Mouse (Mus musculus) limb, embryonic 15.5 days (tissue): ENCODE results near the gene Ccdc74a. TPM values are rescaled to one million over a fixed set of nuclear protein-coding genes. Genes with fewer than 3 reads are reported as not detected.

Source experiments
- ATAC-seq: fragments of 200-750 bp; cut with Nextera tagmentation; 2 replicates; pipeline ENCODE4 v1.8.0; 2017; ENCODE audit warnings: low read depth, moderate TSS enrichment; ENCODE audit not compliant: insufficient number of reproducible peaks, low FRiP score, low TSS enrichment
- H3K27ac ChIP-seq: fragments of 300-500 bp; sonication (generic); 2 replicates; pipeline ENCODE4 v1.5.1; 2015; ENCODE audit warnings: moderate library complexity, mild to moderate bottlenecking, inconsistent platforms
- H3K27me3 ChIP-seq: fragments of 300-500 bp; sonication (generic); 2 replicates; pipeline ENCODE4 v1.6.1; 2015; ENCODE audit warnings: inconsistent platforms
- H3K36me3 ChIP-seq: fragments of 300-500 bp; sonication (generic); 2 replicates; pipeline ENCODE4 v1.6.1; 2015; ENCODE audit warnings: inconsistent platforms
- H3K4me1 ChIP-seq: fragments of 300-500 bp; sonication (generic); 2 replicates; pipeline ENCODE4 v1.6.1; 2015; ENCODE audit warnings: inconsistent platforms
- H3K4me2 ChIP-seq: fragments of 300-500 bp; sonication (generic); 2 replicates; pipeline ENCODE4 v1.6.1; 2015; ENCODE audit warnings: mild to moderate bottlenecking, inconsistent platforms
- H3K4me3 ChIP-seq: fragments of 300-500 bp; sonication (generic); 2 replicates; pipeline ENCODE4 v1.5.1; 2015; ENCODE audit warnings: mild to moderate bottlenecking, inconsistent platforms
- H3K9ac ChIP-seq: fragments of 300-500 bp; sonication (generic); 2 replicates; pipeline ENCODE4 v1.6.1; 2015; ENCODE audit warnings: inconsistent platforms
- H3K9me3 ChIP-seq: fragments of 300-500 bp; sonication (generic); 2 replicates; pipeline ENCODE4 v1.6.1; 2016; ENCODE audit warnings: inconsistent platforms
- WGBS: fragments of 180-500 bp; shearing (Covaris S2); methylation state at CpG from one replicate; pipeline ENCODE4 v1.1.7; 2015; 5-methylcytosine and 5-hydroxymethylcytosine counted together
- polyA plus RNA-seq: library from polyadenylated mRNA; unstranded; fragments of >200 nt; fragmentation: Nextera tagmentation; extraction: Ambion mirVana; gene quantifications from 2 replicates; pipeline ENCODE4 v1.2.1, GENCODE M21; 2015

Ccdc74a gene
- polyA plus RNA-seq, 1 experiment from 2014 or later, result 7.6 TPM

DNA sequence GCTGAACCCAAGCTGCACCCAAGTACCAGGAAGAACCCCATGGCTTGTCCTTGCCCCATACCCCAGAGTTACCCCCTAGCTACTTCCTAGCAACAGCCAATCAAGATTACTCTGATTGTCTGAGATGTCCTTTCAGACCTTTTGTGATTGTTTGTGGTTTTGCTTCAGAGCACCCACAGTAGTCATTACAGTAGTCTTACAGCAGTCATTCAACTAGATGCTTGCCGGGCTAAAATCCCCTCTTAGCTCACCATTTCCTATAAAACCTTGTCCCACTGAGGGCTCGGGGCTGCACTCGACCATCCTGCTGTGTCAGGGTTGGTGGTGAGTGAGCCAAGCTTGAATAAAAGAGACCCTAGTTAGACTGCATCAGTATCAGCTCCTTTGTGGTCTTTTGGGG, 48.6 kb downstream of the Ccdc74a start:
- Histone ChIP-seq H3K27ac (no peak overlapping the region), H3K36me3 (peaks cover 62% of the 10 kb centered on the region), H3K9me3 (no peaks in the 10 kb centered on the region), H3K9ac (no peak overlapping the region), H3K27me3 (no peaks in the 10 kb centered on the region), H3K4me3 (no peak overlapping the region), H3K4me2 (no peak overlapping the region), H3K4me1 (no peaks in the 10 kb centered on the region)
- no peak for ATAC-seq
- 84% methylated on average over 3 of the region's 3 CpGs for WGBS

Other genes starting within 250 kb of the Ccdc74a start
- 18.1 and 20.5 TPM in 2 replicates for gene Snap29, start 240.5 kb upstream of the Ccdc74a start, polyA plus RNA-seq
- gene Pi4ka, start 240.2 kb upstream of the Ccdc74a start, polyA plus RNA-seq, result 26.0 and 30.7 TPM in 2 replicates
- 69.5 and 72.8 TPM in 2 replicates for gene Crkl, start 194.5 kb upstream of the Ccdc74a start, polyA plus RNA-seq
- 0.36 and 2.7 TPM in 2 replicates for gene Aifm3, start 156.9 kb upstream of the Ccdc74a start, polyA plus RNA-seq
- 84.2 and 97.8 TPM in 2 replicates for gene Lztr1, start 137.8 kb upstream of the Ccdc74a start, polyA plus RNA-seq
- gene Thap7, start 115.3 kb upstream of the Ccdc74a start, polyA plus RNA-seq, result 63.2 and 72.4 TPM in 2 replicates
- 0.25 TPM in 1 of 2 replicates, not detected in the other for gene Lrrc74b, start 85.2 kb upstream of the Ccdc74a start, polyA plus RNA-seq
- gene P2rx6, start 84.6 kb upstream of the Ccdc74a start, polyA plus RNA-seq, result 0.99 and 1.8 TPM in 2 replicates
- 9.9 and 11.2 TPM in 2 replicates for gene Slc7a4, start 63.3 kb upstream of the Ccdc74a start, polyA plus RNA-seq
- gene Smpd4, start 27.1 kb upstream of the Ccdc74a start, polyA plus RNA-seq, result 26.0 and 26.8 TPM in 2 replicates
- gene Med15, start 86.4 kb downstream of the Ccdc74a start, polyA plus RNA-seq, result 40.6 and 42.8 TPM in 2 replicates
- gene Klhl22, start 113.1 kb downstream of the Ccdc74a start, polyA plus RNA-seq, result 83.9 and 88.5 TPM in 2 replicates
- 25.0 and 32.4 TPM in 2 replicates for gene Scarf2, start 150.8 kb downstream of the Ccdc74a start, polyA plus RNA-seq
- gene B830017H08Rik, start 186.7 kb downstream of the Ccdc74a start, polyA plus RNA-seq, result 0.17 TPM in 1 of 2 replicates, not detected in the other
- 2.2 and 3.4 TPM in 2 replicates for gene Car15, start 191.9 kb downstream of the Ccdc74a start, polyA plus RNA-seq
- 0.27 and 0.29 TPM in 2 replicates for gene Gm20518, start 245.2 kb downstream of the Ccdc74a start, polyA plus RNA-seq
- not detected in 2 replicates for gene Tssk1, start 247.8 kb downstream of the Ccdc74a start, polyA plus RNA-seq